Mouse (Mus musculus): Measurements from ENCODE around the gene Grm1.

The Grm1 gene

DNA sequence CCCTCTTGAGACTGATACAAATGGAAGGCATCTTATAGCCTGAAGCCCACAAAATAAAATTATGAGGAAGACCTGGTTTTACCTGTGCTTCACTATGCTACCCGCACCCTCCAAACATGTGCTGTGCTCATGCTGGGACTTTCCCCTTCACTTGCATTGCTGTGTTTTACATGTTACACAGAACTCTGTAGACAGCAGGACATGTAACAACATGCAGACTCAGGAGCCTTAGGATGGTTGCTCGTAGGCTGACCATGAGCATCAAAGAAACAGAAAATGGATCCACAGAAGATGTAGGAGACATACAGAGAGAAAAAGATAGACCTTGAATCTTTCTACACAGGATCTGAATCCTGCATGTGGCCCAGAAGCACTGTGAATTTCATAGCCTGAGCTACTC, 371.8 kb downstream of the Grm1 start:
- no peak for DNase-seq

GRCm38 (mm10) chr10:10708031-10708430, 374.1 kb downstream of the Grm1 start:
- no peak for DNase-seq

DNA sequence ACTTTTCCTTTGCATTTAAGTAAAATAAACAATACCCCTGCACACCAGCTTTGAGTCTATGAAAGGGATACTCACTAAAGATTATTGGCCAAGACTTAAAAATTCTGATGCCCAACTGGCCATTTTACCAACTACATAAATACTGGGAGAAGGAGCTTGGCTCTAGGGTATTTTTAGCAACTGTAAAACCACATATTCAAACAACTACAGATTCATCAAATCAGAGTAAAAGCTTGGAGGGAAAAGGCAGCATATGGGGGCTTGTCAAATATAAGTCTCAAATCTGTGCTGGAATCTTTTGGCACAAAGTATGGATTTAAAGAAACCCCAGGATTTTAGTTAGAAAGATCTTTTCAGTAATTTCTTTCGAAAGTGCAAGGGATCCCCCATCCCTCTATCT, 380.8 kb downstream of the Grm1 start:
- no peak for DNase-seq

- DNase-seq, result no peak
Measured at GRCm38 (mm10) chr10:10700903-10701302, 381.3 kb downstream of the Grm1 start.

GRCm38 (mm10) chr10:10697497-10697896, 384.7 kb downstream of the Grm1 start:
- no peak for DNase-seq

GRCm38 (mm10) chr10:10689668-10690223, 392.4 kb downstream of the Grm1 start:
- no peak for DNase-seq

- peak; percentile 37 for DNase-seq
Measured at GRCm38 (mm10) chr10:10688907-10689667, 393.1 kb downstream of the Grm1 start.

DNA sequence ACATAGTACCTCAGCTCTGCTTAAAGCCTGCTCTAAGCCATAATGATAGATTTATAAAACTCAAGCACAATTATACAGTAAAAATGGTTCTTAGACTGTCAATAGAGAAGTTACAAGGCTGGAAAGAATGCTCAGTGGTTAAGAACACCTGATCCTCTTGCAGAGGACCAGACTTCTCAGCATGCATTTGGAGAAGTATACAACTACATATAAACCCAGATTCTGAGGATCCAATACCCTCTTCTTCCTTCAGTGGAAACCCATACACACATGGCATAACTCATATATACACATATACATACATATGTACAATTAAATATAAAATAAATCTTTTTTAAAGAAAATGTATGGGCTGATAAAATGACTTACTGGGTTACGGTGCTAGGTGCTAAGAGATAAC, 401.1 kb downstream of the Grm1 start, which contains the start of gene Gm10944:
Gm10944 (plus strand) TSS at position 301 of the 400 bp plus-strand sequence.
- DNase-seq, result no peak

DNA sequence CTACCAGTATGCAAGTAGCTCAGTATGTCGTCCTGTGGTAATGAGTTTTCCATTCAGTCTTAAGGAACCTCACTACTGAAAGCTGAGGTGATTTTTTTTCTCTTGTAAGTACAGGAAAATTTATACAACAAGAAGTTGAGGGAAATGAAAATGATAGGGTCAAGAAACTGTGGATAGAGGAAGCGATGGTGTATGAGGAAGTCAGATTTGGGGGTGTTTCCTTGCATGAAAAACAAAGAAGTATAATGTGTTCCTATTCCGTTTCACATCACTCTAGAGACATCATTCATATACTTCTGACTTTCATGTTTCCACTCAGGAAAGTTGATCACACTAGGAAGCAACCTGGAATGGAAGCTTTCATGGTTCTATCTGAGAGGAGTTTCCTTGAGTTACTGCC, 422.2 kb downstream of the Grm1 start:
- no peak for DNase-seq

GRCm38 (mm10) chr10:10659161-10659560, 423.0 kb downstream of the Grm1 start:
- no peak for DNase-seq

- DNase-seq, result no peak
Measured at GRCm38 (mm10) chr10:10656621-10657020, 425.5 kb downstream of the Grm1 start.

GRCm38 (mm10) chr10:10655991-10656390, 426.2 kb downstream of the Grm1 start:
- DNase-seq, result no peak

All from embryo, embryonic 11 days (tissue).